ENCODE assay signal across 23 mouse cellular contexts in genomic region chr11:86039994-86040393, GRCm38 (mm10).
DNase-seq lines count a peak whose midpoint lies in the region; ATAC-seq and TF ChIP-seq lines count a peak whose summit lies in the region.
"Had no signal": no experiment of that assay in that cellular context is flagged by ENCODE, and none has a peak within 500 bp of the region (broad histone marks: within the 10 kb centered on the region; RNA-seq: fewer than 3 reads in every experiment).

No protein-coding gene starts in this region.

- no peak overlapping the region; the same call in 1 of the 2 replicates for H3K4me2 ChIP-seq in forebrain, embryonic 13.5 days
- H3K4me2 ChIP-seq in intestine, postnatal 0 days (replicated peaks; ENCODE audit: low read depth) = no peak overlapping the region
- H3K4me2 ChIP-seq in intestine, embryonic 15.5 days (replicated peaks) = no peak overlapping the region
- no peak overlapping the region; the same call in 1 of the 2 replicates for H3K4me2 ChIP-seq in forebrain, embryonic 16.5 days (ENCODE audit: low read length)
- H3K4me2 ChIP-seq in liver, embryonic 12.5 days = no peak overlapping the region
- H3K4me2 ChIP-seq: heart, embryonic 12.5 days; limb, embryonic 13.5 days; liver, embryonic 13.5 days had no signal

- no peak for ATAC-seq in forebrain, embryonic 13.5 days
- no peak for ATAC-seq in intestine, postnatal 0 days
- no peak for ATAC-seq in intestine, embryonic 15.5 days
- no peak for ATAC-seq in forebrain, embryonic 16.5 days
- ATAC-seq in liver, embryonic 12.5 days = no peak
- ATAC-seq: intestine, embryonic 16.5 days; midbrain, embryonic 16.5 days had no signal

- H3K9me3 ChIP-seq in forebrain, embryonic 10.5 days = no peaks in the 10 kb centered on the region
- H3K9me3 ChIP-seq in forebrain, embryonic 13.5 days (replicated peaks) = no peaks in the 10 kb centered on the region
- no peaks in the 10 kb centered on the region for H3K9me3 ChIP-seq in intestine, postnatal 0 days (ENCODE audit: control insufficient read depth)
- no peaks in the 10 kb centered on the region for H3K9me3 ChIP-seq in intestine, embryonic 15.5 days
- no peaks in the 10 kb centered on the region for H3K9me3 ChIP-seq in MEL (replicated peaks; ENCODE audit: insufficient read depth, low read length)
- H3K9me3 ChIP-seq in forebrain, embryonic 16.5 days (ENCODE audit: control insufficient read depth, low read length) = no peaks in the 10 kb centered on the region
- no peaks in the 10 kb centered on the region for H3K9me3 ChIP-seq in limb, embryonic 10.5 days (replicated peaks)
- H3K9me3 ChIP-seq in liver, embryonic 12.5 days (replicated peaks) = no peaks in the 10 kb centered on the region
- H3K9me3 ChIP-seq: hindbrain, embryonic 15.5 days; limb, embryonic 13.5 days; liver, embryonic 13.5 days; megakaryocyte, embryonic 14.5 days had no signal

- H3K4me1 ChIP-seq in forebrain, embryonic 10.5 days = peaks cover 12% of the 10 kb centered on the region; the same call in 1 of the 2 replicates
- H3K4me1 ChIP-seq in forebrain, embryonic 13.5 days = peaks cover 20% of the 10 kb centered on the region
- H3K4me1 ChIP-seq in intestine, postnatal 0 days (replicated peaks; ENCODE audit: control insufficient read depth, insufficient read depth, low read length) = no peaks in the 10 kb centered on the region
- H3K4me1 ChIP-seq in intestine, embryonic 15.5 days (replicated peaks) = no peaks in the 10 kb centered on the region
- no peaks in the 10 kb centered on the region for H3K4me1 ChIP-seq in MEL (ENCODE audit: control insufficient read depth in 1 of 2, insufficient read depth in 2 of 2, low read length in 2 of 2)
- H3K4me1 ChIP-seq in forebrain, embryonic 16.5 days (replicated peaks; ENCODE audit: control insufficient read depth, insufficient read depth, low read length) = peaks cover 11% of the 10 kb centered on the region
- no peaks in the 10 kb centered on the region for H3K4me1 ChIP-seq in limb, embryonic 10.5 days
- no peaks in the 10 kb centered on the region for H3K4me1 ChIP-seq in liver, embryonic 12.5 days
- H3K4me1 ChIP-seq: heart, embryonic 12.5 days; liver, embryonic 13.5 days; megakaryocyte, embryonic 14.5 days had no signal

- H3K4me3 ChIP-seq in forebrain, embryonic 10.5 days = no peak overlapping the region
- H3K4me3 ChIP-seq in forebrain, embryonic 13.5 days = no peak overlapping the region
- no peak overlapping the region for H3K4me3 ChIP-seq in intestine, postnatal 0 days (ENCODE audit: low read depth, low read length)
- no peak overlapping the region for H3K4me3 ChIP-seq in intestine, embryonic 15.5 days (replicated peaks)
- H3K4me3 ChIP-seq in MEL (ENCODE audit: control insufficient read depth in 1 of 2, insufficient read depth in 1 of 2, low read depth in 2 of 2, low read length in 2 of 2) = no peak overlapping the region
- H3K4me3 ChIP-seq in forebrain, embryonic 16.5 days (replicated peaks; ENCODE audit: low read length) = no peak overlapping the region
- H3K4me3 ChIP-seq in limb, embryonic 10.5 days = no peak overlapping the region
- no peak overlapping the region for H3K4me3 ChIP-seq in liver, embryonic 12.5 days
- H3K4me3 ChIP-seq: heart, embryonic 12.5 days; hindbrain, embryonic 15.5 days; limb, embryonic 13.5 days; liver, embryonic 13.5 days; megakaryocyte, embryonic 14.5 days; myocyte had no signal

- WGBS in forebrain, embryonic 10.5 days = 76% methylated on average over 5 of the region's 5 CpGs
- 66% methylated on average over 5 of the region's 5 CpGs for whole genome bisulfite sequencing in forebrain, embryonic 13.5 days
- WGBS in intestine, postnatal 0 days = 78% methylated on average over 5 of the region's 5 CpGs
- WGBS in intestine, embryonic 15.5 days = 76% methylated on average over 5 of the region's 5 CpGs
- 69% methylated on average over 5 of the region's 5 CpGs for WGBS in forebrain, embryonic 16.5 days
- WGBS in limb, embryonic 10.5 days = 80% methylated on average over 5 of the region's 5 CpGs
- WGBS in liver, embryonic 12.5 days (ENCODE audit: insufficient replicate concordance) = 62% methylated on average over 5 of the region's 5 CpGs

- H3K36me3 ChIP-seq in forebrain, embryonic 10.5 days (replicated peaks) = no peaks in the 10 kb centered on the region
- no peaks in the 10 kb centered on the region for H3K36me3 ChIP-seq in forebrain, embryonic 13.5 days (ENCODE audit: poor library complexity, severe bottlenecking)
- no peaks in the 10 kb centered on the region for H3K36me3 ChIP-seq in intestine, postnatal 0 days (ENCODE audit: control insufficient read depth, insufficient read depth)
- no peaks in the 10 kb centered on the region for H3K36me3 ChIP-seq in intestine, embryonic 15.5 days
- H3K36me3 ChIP-seq in MEL (ENCODE audit: control insufficient read depth in 1 of 2, insufficient read depth in 2 of 2, low read length in 2 of 2) = no peaks in the 10 kb centered on the region
- no peaks in the 10 kb centered on the region for H3K36me3 ChIP-seq in forebrain, embryonic 16.5 days (ENCODE audit: control insufficient read depth, insufficient read depth)
- H3K36me3 ChIP-seq in limb, embryonic 10.5 days = no peaks in the 10 kb centered on the region
- H3K36me3 ChIP-seq in liver, embryonic 12.5 days = no peaks in the 10 kb centered on the region
- H3K36me3 ChIP-seq: heart, embryonic 12.5 days; hindbrain, embryonic 15.5 days; limb, embryonic 13.5 days; liver, embryonic 13.5 days had no signal

- H3K27ac ChIP-seq in forebrain, embryonic 10.5 days = 0 out of 2 replicates have a peak overlapping the region, but pooled peaks have one; percentile 20
- H3K27ac ChIP-seq in forebrain, embryonic 13.5 days = no peak overlapping the region
- H3K27ac ChIP-seq in intestine, postnatal 0 days (ENCODE audit: low read depth, low read length) = no peak overlapping the region
- H3K27ac ChIP-seq in intestine, embryonic 15.5 days = no peak overlapping the region
- H3K27ac ChIP-seq in MEL (ENCODE audit: control insufficient read depth, low read depth, low read length) = no peak overlapping the region
- H3K27ac ChIP-seq in forebrain, embryonic 16.5 days (ENCODE audit: low read length) = 0 out of 2 replicates have a peak overlapping the region, but pooled peaks have one; percentile 64
- H3K27ac ChIP-seq in limb, embryonic 10.5 days = no peak overlapping the region
- no peak overlapping the region for H3K27ac ChIP-seq in liver, embryonic 12.5 days
- H3K27ac ChIP-seq: limb, embryonic 13.5 days; liver, embryonic 13.5 days had no signal

- peaks cover 6% of the 10 kb centered on the region; the same call in 1 of the 2 replicates for H3K27me3 ChIP-seq in forebrain, embryonic 10.5 days (ENCODE audit: poor library complexity, severe bottlenecking)
- H3K27me3 ChIP-seq in forebrain, embryonic 13.5 days = no peaks in the 10 kb centered on the region
- no peaks in the 10 kb centered on the region for H3K27me3 ChIP-seq in intestine, postnatal 0 days (replicated peaks; ENCODE audit: control insufficient read depth, insufficient read depth, low read length)
- H3K27me3 ChIP-seq in intestine, embryonic 15.5 days (replicated peaks) = no peaks in the 10 kb centered on the region
- H3K27me3 ChIP-seq in MEL (ENCODE audit: control insufficient read depth in 1 of 2, insufficient read depth in 2 of 2, low read length in 2 of 2) = peaks cover 5 to 10% of the 10 kb centered on the region in 2 experiments
- H3K27me3 ChIP-seq in forebrain, embryonic 16.5 days (replicated peaks; ENCODE audit: control insufficient read depth, insufficient read depth, low read length) = no peaks in the 10 kb centered on the region
- H3K27me3 ChIP-seq in limb, embryonic 10.5 days (ENCODE audit: low read depth, poor library complexity, severe bottlenecking) = no peaks in the 10 kb centered on the region
- peaks cover 1% of the 10 kb centered on the region; the same call in 1 of the 2 replicates for H3K27me3 ChIP-seq in liver, embryonic 12.5 days (replicated peaks)
- H3K27me3 ChIP-seq: heart, embryonic 12.5 days; hindbrain, embryonic 15.5 days; limb, embryonic 13.5 days had no signal

- H3K9ac ChIP-seq in forebrain, embryonic 13.5 days = no peak overlapping the region
- H3K9ac ChIP-seq in intestine, postnatal 0 days (ENCODE audit: low read depth, low read length) = no peak overlapping the region
- H3K9ac ChIP-seq in intestine, embryonic 15.5 days = no peak overlapping the region
- no peak overlapping the region for H3K9ac ChIP-seq in MEL (ENCODE audit: control insufficient read depth, low read depth, low read length, poor library complexity, severe bottlenecking)
- no peak overlapping the region for H3K9ac ChIP-seq in forebrain, embryonic 16.5 days (replicated peaks; ENCODE audit: low read depth, low read length)
- no peak overlapping the region for H3K9ac ChIP-seq in liver, embryonic 12.5 days
- H3K9ac ChIP-seq: heart, embryonic 12.5 days; hindbrain, embryonic 15.5 days; limb, embryonic 13.5 days; liver, embryonic 13.5 days had no signal

- no peaks in the 10 kb centered on the region for H3K79me2 ChIP-seq in MEL (ENCODE audit: control insufficient read depth, insufficient read depth, low read length, poor library complexity)

- TF ChIP-seq POLR2A in MEL (IDR thresholded peaks at IDR 0.05; ENCODE audit: control insufficient read depth in 1 of 2, insufficient read depth in 1 of 2, low read depth in 1 of 2, low read length in 2 of 2, poor library complexity in 1 of 2) = no peak

- no peak for TF ChIP-seq EP300 in MEL (IDR thresholded peaks at IDR 0.05; ENCODE audit: low read depth in 1 of 2, low read length in 2 of 2)

- no peak for DNase-seq in forebrain, embryonic 10.5 days (ENCODE audit: extremely low spot score, low spot score)
- DNase-seq in MEL (ENCODE audit: low read depth, low spot score) = no peak
- no peak for DNase-seq in limb, embryonic 10.5 days (ENCODE audit: low spot score)
- DNase-seq: adrenal gland, postnatal 36 days; cerebellum, adult 11-12 months; cerebellum, postnatal 10 days; heart, postnatal 10 days; kidney, postnatal 25 days; liver, embryonic 13.5 days; lung, adult 2 months; thymus, adult 2 months had no signal

- TF ChIP-seq RAD21 in MEL (IDR thresholded peaks at IDR 0.05; ENCODE audit: low read depth, low read length) = peak; percentile 19

- TF ChIP-seq CTCF in intestine, postnatal 0 days (IDR thresholded peaks at IDR 0.05; ENCODE audit: low read depth) = 0 out of 2 replicates have a peak, but pooled peaks have one; percentile 8
- TF ChIP-seq CTCF in MEL (IDR thresholded peaks at IDR 0.05 in 2 of 3, conservative IDR thresholded peaks at IDR 0.05 in 1 of 3; ENCODE audit: control insufficient read depth in 1 of 3, insufficient read depth in 1 of 3, low read depth in 2 of 3, low read length in 3 of 3, poor library complexity in 1 of 3, severe bottlenecking in 1 of 3) = peak in 2 of 3 experiments; percentile 19 to 30; a peak in 2 of 6 replicates

TF ChIP-seq in MEL, 35 proteins besides CTCF, POLR2A, EP300 and RAD21:
- TF ChIP-seq USF2 (IDR thresholded peaks at IDR 0.05; ENCODE audit: borderline replicate concordance in 1 of 2, insufficient read depth in 1 of 2, low read depth in 1 of 2, low read length in 2 of 2) (no peak), ZC3H11A (IDR thresholded peaks at IDR 0.05; ENCODE audit: low read depth, low read length) (peak; percentile 10; the same call in 1 of the 2 replicates), SMC3 (IDR thresholded peaks at IDR 0.05; ENCODE audit: low read depth, low read length) (peak; percentile 50)

Comparison
In these comparisons a context has a peak if more than half of its experiments do, and no peak if none do; other contexts are left out.
1. H3K27ac ChIP-seq: peak in forebrain, embryonic 10.5 days (single experiment) and forebrain, embryonic 16.5 days (single experiment); none in forebrain, embryonic 13.5 days (single experiment), intestine, postnatal 0 days (single experiment), intestine, embryonic 15.5 days (single experiment), MEL (single experiment), limb, embryonic 10.5 days (single experiment) and liver, embryonic 12.5 days (single experiment).